Mouse (Mus musculus): ENCODE data around the gene Gpr161. TPM values are rescaled to one million over a fixed set of nuclear protein-coding genes. Genes with fewer than 3 reads are reported as not detected.

Gpr161 gene
- polyA plus RNA-seq (2012; rRNA removed) (0.11 TPM in 2 replicates), polyA plus RNA-seq (2014; fragmentation: Nextera tagmentation; extraction: Ambion mirVana) (0.04 TPM in 1 of 2 replicates, not detected in the other)

GRCm38 (mm10) chr1:165295489-165295888 is at the start of gene Gpr161:
TSS of gene Gpr161 (plus strand) at chr1:165295789.
- no peaks in the 10 kb centered on the region; a peak in 1 of 4 replicates for H3K4me1 ChIP-seq (replicated peaks; ENCODE audit: control insufficient read depth in 2 of 2, insufficient read depth in 2 of 2, low read length in 1 of 2)
- H3K36me3 ChIP-seq (replicated peaks; ENCODE audit: control insufficient read depth, insufficient read depth, low read depth) = no peaks in the 10 kb centered on the region
- H3K27ac ChIP-seq = no peak within 1 kb of the TSS
- no peak for ATAC-seq (ENCODE audit: insufficient read depth)
- no peaks in the 10 kb centered on the region for H3K9me3 ChIP-seq (ENCODE audit: control insufficient read depth, low read length)
- H3K4me3 ChIP-seq (ENCODE audit: insufficient read depth in 1 of 2, low read depth in 2 of 2, low read length in 2 of 2) = no peak within 1 kb of the TSS
- H3K9ac ChIP-seq (replicated peaks) = no peak within 1 kb of the TSS
- H3K27me3 ChIP-seq (ENCODE audit: control insufficient read depth, insufficient read depth, low read length) = no peaks in the 10 kb centered on the region
- no peak for DNase-seq (ENCODE audit: low read depth in 3 of 3, low spot score in 3 of 3)
- WGBS (ENCODE audit: insufficient replicate concordance) = 47% methylated on average over 1 of the region's 1 CpGs
- no peak for TF ChIP-seq EP300 (IDR thresholded peaks at IDR 0.05; ENCODE audit: low read depth)
- TF ChIP-seq CTCF (IDR thresholded peaks at IDR 0.05; ENCODE audit: low read depth) = no peak
- H3K4me2 ChIP-seq (ENCODE audit: low read depth) = no peak within 1 kb of the TSS

GRCm38 (mm10) chr1:165246587-165246986 is 49.0 kb upstream of the Gpr161 start:
- Histone ChIP-seq H3K4me2 (ENCODE audit: low read depth) (no peak overlapping the region), H3K4me3 (ENCODE audit: insufficient read depth in 1 of 2, low read depth in 2 of 2, low read length in 2 of 2) (no peak overlapping the region), H3K36me3 (replicated peaks; ENCODE audit: control insufficient read depth, insufficient read depth, low read depth) (no peaks in the 10 kb centered on the region), H3K4me1 (replicated peaks; ENCODE audit: control insufficient read depth in 2 of 2, insufficient read depth in 2 of 2, low read length in 1 of 2) (no peaks in the 10 kb centered on the region), H3K27me3 (ENCODE audit: control insufficient read depth, insufficient read depth, low read length) (no peaks in the 10 kb centered on the region), H3K27ac (no peak overlapping the region), H3K9ac (replicated peaks) (no peak overlapping the region), H3K9me3 (ENCODE audit: control insufficient read depth, low read length) (no peaks in the 10 kb centered on the region)
- ATAC-seq (ENCODE audit: insufficient read depth) = no peak
- no peak for DNase-seq (ENCODE audit: low read depth in 3 of 3, low spot score in 3 of 3)
- 62% methylated on average over 5 of the region's 5 CpGs for WGBS (ENCODE audit: insufficient replicate concordance)
- no peak for TF ChIP-seq EP300 (IDR thresholded peaks at IDR 0.05; ENCODE audit: low read depth)
- no peak for TF ChIP-seq CTCF (IDR thresholded peaks at IDR 0.05; ENCODE audit: low read depth)

- Histone ChIP-seq H3K4me1 (replicated peaks; ENCODE audit: control insufficient read depth in 2 of 2, insufficient read depth in 2 of 2, low read length in 1 of 2) (no peaks in the 10 kb centered on the region), H3K9me3 (ENCODE audit: control insufficient read depth, low read length) (no peaks in the 10 kb centered on the region), H3K9ac (replicated peaks) (no peak overlapping the region), H3K36me3 (replicated peaks; ENCODE audit: control insufficient read depth, insufficient read depth, low read depth) (no peaks in the 10 kb centered on the region), H3K4me2 (ENCODE audit: low read depth) (no peak overlapping the region), H3K4me3 (ENCODE audit: insufficient read depth in 1 of 2, low read depth in 2 of 2, low read length in 2 of 2) (no peak overlapping the region), H3K27ac (no peak overlapping the region), H3K27me3 (ENCODE audit: control insufficient read depth, insufficient read depth, low read length) (no peaks in the 10 kb centered on the region)
- no peak for DNase-seq (ENCODE audit: low read depth in 3 of 3, low spot score in 3 of 3)
- 58% methylated on average over 5 of the region's 5 CpGs for WGBS (ENCODE audit: insufficient replicate concordance)
- no peak for ATAC-seq (ENCODE audit: insufficient read depth)
- TF ChIP-seq EP300 (IDR thresholded peaks at IDR 0.05; ENCODE audit: low read depth) (no peak), CTCF (IDR thresholded peaks at IDR 0.05; ENCODE audit: low read depth) (no peak)
Observed at GRCm38 (mm10) chr1:165247085-165247484, 48.5 kb upstream of the Gpr161 start.

DNA sequence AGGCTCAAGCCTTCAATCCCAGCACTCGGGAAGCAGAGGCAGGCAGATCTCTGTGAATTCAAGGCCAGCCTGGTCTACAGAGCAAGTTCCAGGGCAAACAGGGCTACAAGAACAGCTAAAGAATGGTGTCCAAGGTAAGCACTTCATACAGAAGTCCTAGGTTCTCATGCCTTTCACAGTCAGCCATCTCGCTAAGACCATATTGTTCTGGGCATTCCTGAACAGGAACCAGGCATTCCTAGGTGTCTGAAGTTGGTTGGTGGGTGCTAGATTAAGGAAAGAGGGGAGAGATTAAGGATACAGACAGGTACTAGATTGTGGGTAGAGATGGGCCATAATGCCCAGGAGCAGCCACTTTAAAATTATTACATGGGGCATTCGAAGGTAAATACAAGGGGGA is 47.8 kb upstream of the Gpr161 start:
- H3K27me3 ChIP-seq (ENCODE audit: control insufficient read depth, insufficient read depth, low read length) = no peaks in the 10 kb centered on the region
- H3K27ac ChIP-seq = no peak overlapping the region
- no peak overlapping the region for H3K9ac ChIP-seq (replicated peaks)
- H3K4me3 ChIP-seq (ENCODE audit: insufficient read depth in 1 of 2, low read depth in 2 of 2, low read length in 2 of 2) = no peak overlapping the region
- 71% methylated on average over 3 of the region's 3 CpGs for WGBS (ENCODE audit: insufficient replicate concordance)
- TF ChIP-seq EP300 (IDR thresholded peaks at IDR 0.05; ENCODE audit: low read depth) (no peak), CTCF (IDR thresholded peaks at IDR 0.05; ENCODE audit: low read depth) (no peak)
- no peaks in the 10 kb centered on the region for H3K9me3 ChIP-seq (ENCODE audit: control insufficient read depth, low read length)
- ATAC-seq (ENCODE audit: insufficient read depth) (no peak), DNase-seq (ENCODE audit: low read depth in 3 of 3, low spot score in 3 of 3) (no peak)
- no peak overlapping the region for H3K4me2 ChIP-seq (ENCODE audit: low read depth)
- no peaks in the 10 kb centered on the region for H3K36me3 ChIP-seq (replicated peaks; ENCODE audit: control insufficient read depth, insufficient read depth, low read depth)
- H3K4me1 ChIP-seq (replicated peaks; ENCODE audit: control insufficient read depth in 2 of 2, insufficient read depth in 2 of 2, low read length in 1 of 2) = no peaks in the 10 kb centered on the region

- H3K4me3 ChIP-seq (ENCODE audit: insufficient read depth in 1 of 2, low read depth in 2 of 2, low read length in 2 of 2) = no peak overlapping the region
- DNase-seq (ENCODE audit: low read depth in 3 of 3, low spot score in 3 of 3) = no peak
- no peak overlapping the region for H3K27ac ChIP-seq
- TF ChIP-seq EP300 (IDR thresholded peaks at IDR 0.05; ENCODE audit: low read depth) (no peak), CTCF (IDR thresholded peaks at IDR 0.05; ENCODE audit: low read depth) (no peak)
- no peaks in the 10 kb centered on the region for H3K4me1 ChIP-seq (replicated peaks; ENCODE audit: control insufficient read depth in 2 of 2, insufficient read depth in 2 of 2, low read length in 1 of 2)
- no peak for ATAC-seq (ENCODE audit: insufficient read depth)
- H3K36me3 ChIP-seq (replicated peaks; ENCODE audit: control insufficient read depth, insufficient read depth, low read depth) = no peaks in the 10 kb centered on the region
- no peak overlapping the region for H3K9ac ChIP-seq (replicated peaks)
- H3K9me3 ChIP-seq (ENCODE audit: control insufficient read depth, low read length) = no peaks in the 10 kb centered on the region
- H3K4me2 ChIP-seq (ENCODE audit: low read depth) = no peak overlapping the region
- no peaks in the 10 kb centered on the region for H3K27me3 ChIP-seq (ENCODE audit: control insufficient read depth, insufficient read depth, low read length)
- 32% methylated on average over 4 of the region's 4 CpGs for WGBS (ENCODE audit: insufficient replicate concordance)
Observed at GRCm38 (mm10) chr1:165248842-165249241, 46.7 kb upstream of the Gpr161 start.

All from liver, embryonic 14.5 days (tissue).